Mouse (Mus musculus): ENCODE measurements at regions not wholly inside any gene's neighbourhood (a gene's known extent, or its start where the extent isn't known, plus 50 kb on each side); places are given as distances from the start of the nearest gene placed in this dataset.

- DNase-seq (ENCODE audit: low read depth): no peak
Observed at GRCm38 (mm10) chr10:37079535-37079934, 59.2 kb downstream of the Marcks start.

DNA sequence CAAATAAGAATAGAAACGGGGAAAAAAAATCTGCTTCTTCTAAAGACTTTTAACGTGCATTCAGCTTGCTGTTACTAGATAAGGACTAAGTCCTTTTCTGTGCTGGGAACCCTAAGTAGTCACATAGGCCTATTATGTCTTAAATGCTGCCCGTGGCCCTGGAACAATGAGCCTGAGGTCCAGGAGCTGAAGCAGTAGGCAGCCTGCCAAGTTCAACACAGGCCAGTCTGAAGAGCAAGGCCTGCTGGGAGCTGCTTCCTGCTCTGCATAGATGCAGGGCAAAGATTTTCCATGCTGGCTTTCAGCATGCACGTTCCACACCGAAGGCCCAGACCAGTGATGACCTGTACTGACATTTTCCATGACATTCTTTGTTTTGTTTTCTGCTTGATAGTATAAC is 60.3 kb downstream of the Marcks start:
- DNase-seq (ENCODE audit: low read depth): peak; percentile 71

GRCm38 (mm10) chr10:37077741-37078140 is 61.0 kb downstream of the Marcks start:
- DNase-seq (ENCODE audit: low read depth): no peak

GRCm38 (mm10) chr10:37072834-37073233 is 65.9 kb downstream of the Marcks start:
- peak; percentile 44 for DNase-seq (ENCODE audit: low read depth)

GRCm38 (mm10) chr10:37072061-37072460 is 66.7 kb downstream of the Marcks start:
- no peak for DNase-seq (ENCODE audit: low read depth)

- no peak for DNase-seq (ENCODE audit: low read depth)
Observed at GRCm38 (mm10) chr10:37071420-37071819, 67.3 kb downstream of the Marcks start.

All from fibroblast of lung, adult 2 months (primary cell).